Mouse (Mus musculus) midbrain, embryonic 15.5 days (tissue): Measurements from ENCODE around the gene Ptprf. TPM values are rescaled to one million over a fixed set of nuclear protein-coding genes. Genes with fewer than 3 reads are reported as not detected.

Experiments used
- ATAC-seq: fragments of 200-750 bp; cut with Nextera tagmentation; replicated peaks from 2 replicates; pipeline ENCODE4 v1.8.0; 2017; ENCODE audit warnings: moderate TSS enrichment
- H3K27ac ChIP-seq: fragments of 300-500 bp; sonication (generic); 2 replicates; pipeline ENCODE4 v1.5.1; 2015; ENCODE audit warnings: mild to moderate bottlenecking, inconsistent platforms
- H3K27me3 ChIP-seq: fragments of 300-500 bp; sonication (generic); replicated peaks from 2 replicates; pipeline ENCODE4 v1.6.1; 2015; ENCODE audit warnings: inconsistent platforms
- H3K36me3 ChIP-seq: fragments of 300-500 bp; sonication (generic); replicated peaks from 2 replicates; pipeline ENCODE4 v1.6.1; 2015; ENCODE audit warnings: inconsistent platforms
- H3K4me1 ChIP-seq: fragments of 300-500 bp; sonication (generic); 2 replicates; pipeline ENCODE4 v1.6.1; 2015; ENCODE audit warnings: inconsistent platforms
- H3K4me2 ChIP-seq: fragments of 300-500 bp; sonication (generic); 2 replicates; pipeline ENCODE4 v1.6.1; 2015; ENCODE audit warnings: inconsistent platforms, mild to moderate bottlenecking, moderate library complexity
- H3K4me3 ChIP-seq: fragments of 300-500 bp; sonication (generic); 2 replicates; pipeline ENCODE4 v1.5.1; 2015; ENCODE audit warnings: mild to moderate bottlenecking, inconsistent platforms
- H3K9ac ChIP-seq: fragments of 300-500 bp; sonication (generic); 2 replicates; pipeline ENCODE4 v1.6.1; 2015; ENCODE audit warnings: mild to moderate bottlenecking, inconsistent platforms
- H3K9me3 ChIP-seq: fragments of 300-500 bp; sonication (generic); 2 replicates; pipeline ENCODE4 v1.6.1; 2016; ENCODE audit warnings: inconsistent platforms
- WGBS: fragments of 180-500 bp; shearing (Covaris S2); methylation state at CpG from one replicate; pipeline ENCODE4 v1.1.7; 2015; ENCODE audit warnings: mixed read lengths; 5-methylcytosine and 5-hydroxymethylcytosine counted together
- polyA plus RNA-seq: library from polyadenylated mRNA; unstranded; fragments of >200 nt; fragmentation: Nextera tagmentation; extraction: Ambion mirVana; gene quantifications from 2 replicates; pipeline ENCODE4 v1.2.1, GENCODE M21; 2015

The Ptprf gene
- polyA plus RNA-seq, 1 experiment from 2014 or later = 94.2 TPM

DNA sequence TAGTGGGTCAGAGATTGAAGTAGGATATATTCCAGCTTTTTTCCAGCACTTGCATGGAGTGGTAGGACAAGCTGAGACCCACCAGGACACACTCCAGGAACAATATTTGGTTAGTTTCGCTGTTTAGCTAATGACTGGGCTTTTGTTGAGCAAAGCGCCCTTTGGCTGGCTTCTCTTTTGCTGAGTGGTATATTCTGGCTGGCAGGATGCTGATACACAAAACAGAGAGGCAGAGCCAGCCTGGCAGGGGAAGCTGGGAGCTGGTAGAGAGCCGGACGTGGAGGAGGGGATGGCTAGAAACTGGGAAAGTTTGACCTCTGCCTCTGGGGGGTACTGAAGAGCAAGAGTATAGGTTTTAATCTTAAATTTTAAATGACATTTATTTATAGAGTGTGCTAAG lies 13.8 kb upstream of the Ptprf start:
- H3K27ac ChIP-seq = no peak overlapping the region
- H3K4me2 ChIP-seq = no peak overlapping the region
- no peaks in the 10 kb centered on the region for H3K27me3 ChIP-seq
- no peaks in the 10 kb centered on the region for H3K36me3 ChIP-seq
- H3K9ac ChIP-seq = no peak overlapping the region
- H3K4me1 ChIP-seq = no peaks in the 10 kb centered on the region
- H3K9me3 ChIP-seq = no peaks in the 10 kb centered on the region
- H3K4me3 ChIP-seq = no peak overlapping the region
- 59% methylated on average over 4 of the region's 4 CpGs for WGBS
- ATAC-seq = no peak

DNA sequence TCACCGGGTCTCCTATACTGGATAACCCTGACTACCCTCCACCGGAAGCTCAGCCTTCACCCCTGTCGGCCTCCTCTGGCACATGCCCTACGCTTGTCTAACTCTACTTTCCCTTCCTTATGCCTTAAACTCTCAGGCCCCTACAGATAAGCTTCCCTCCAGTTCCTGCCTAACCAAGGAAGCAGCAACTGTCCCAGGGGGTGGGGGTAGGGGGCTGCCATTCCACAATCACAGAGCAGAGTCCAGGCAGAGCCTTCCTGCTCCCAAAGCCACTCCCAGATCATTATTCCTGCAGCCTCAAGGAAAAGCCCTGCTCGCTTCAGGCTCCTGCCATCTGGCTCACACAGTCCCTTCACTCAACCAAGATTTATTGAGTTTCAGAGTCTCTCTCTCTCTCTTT lies 6.6 kb upstream of the Ptprf start:
- no peaks in the 10 kb centered on the region for H3K36me3 ChIP-seq
- 11% methylated on average over 5 of the region's 5 CpGs for WGBS
- H3K9ac ChIP-seq = no peak overlapping the region
- ATAC-seq = no peak; the same call in 1 of the 2 replicates
- no peaks in the 10 kb centered on the region for H3K9me3 ChIP-seq
- H3K27ac ChIP-seq = no peak overlapping the region
- H3K4me1 ChIP-seq = peaks cover 10% of the 10 kb centered on the region
- no peak overlapping the region for H3K4me3 ChIP-seq
- H3K27me3 ChIP-seq = no peaks in the 10 kb centered on the region
- no peak overlapping the region for H3K4me2 ChIP-seq

DNA sequence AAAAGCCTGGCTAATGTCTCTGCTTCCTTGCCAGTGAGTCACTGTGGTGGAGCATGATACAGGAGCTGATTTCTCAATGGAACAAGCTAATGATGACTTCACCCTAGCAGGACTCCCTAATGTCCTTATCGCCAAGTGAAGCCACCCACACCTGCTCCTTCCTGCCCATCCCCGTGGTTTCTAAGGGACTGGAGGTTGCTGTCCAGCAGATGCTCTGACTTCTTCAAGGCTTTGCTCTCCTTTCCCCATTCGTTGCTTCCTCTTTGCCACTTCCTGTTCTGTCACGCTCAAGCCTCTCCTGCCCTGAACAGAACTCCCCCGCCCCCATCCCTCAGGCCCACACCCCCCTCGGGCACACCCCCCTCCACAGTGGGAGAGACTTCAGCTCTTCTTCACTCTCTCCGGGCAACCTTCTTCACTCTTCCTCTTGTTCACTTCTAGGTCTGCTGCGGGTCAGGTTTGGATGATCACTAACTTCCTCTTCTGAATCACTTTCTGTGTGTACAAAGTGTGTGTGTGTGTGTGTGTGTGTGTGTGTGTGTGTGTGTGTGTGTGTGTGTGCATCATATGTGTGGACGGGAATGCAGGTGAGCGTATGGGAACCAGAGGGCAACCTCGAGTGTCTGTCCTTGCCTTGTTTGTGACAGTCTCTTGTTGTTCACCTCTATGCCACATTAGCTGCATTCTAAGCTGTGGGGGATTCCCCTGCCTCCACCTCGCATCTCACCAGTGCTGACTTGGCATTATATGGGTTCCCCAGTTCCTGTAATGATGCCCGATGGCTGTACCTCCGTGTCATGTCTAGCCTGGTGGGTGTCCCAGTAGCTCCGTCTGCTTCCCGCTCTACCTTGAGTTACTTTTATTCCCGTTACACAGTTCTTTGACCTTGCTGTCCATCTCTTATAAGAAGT lies 4.7 kb upstream of the Ptprf start:
- no peak overlapping the region for H3K9ac ChIP-seq
- H3K27ac ChIP-seq = no peak overlapping the region
- 65% methylated on average over 17 of the region's 17 CpGs for WGBS
- H3K27me3 ChIP-seq = no peaks in the 10 kb centered on the region
- H3K4me1 ChIP-seq = peaks cover 17% of the 10 kb centered on the region
- H3K9me3 ChIP-seq = no peaks in the 10 kb centered on the region
- H3K36me3 ChIP-seq = no peaks in the 10 kb centered on the region
- no peak overlapping the region for H3K4me2 ChIP-seq
- no peak for ATAC-seq
- H3K4me3 ChIP-seq = no peak overlapping the region

DNA sequence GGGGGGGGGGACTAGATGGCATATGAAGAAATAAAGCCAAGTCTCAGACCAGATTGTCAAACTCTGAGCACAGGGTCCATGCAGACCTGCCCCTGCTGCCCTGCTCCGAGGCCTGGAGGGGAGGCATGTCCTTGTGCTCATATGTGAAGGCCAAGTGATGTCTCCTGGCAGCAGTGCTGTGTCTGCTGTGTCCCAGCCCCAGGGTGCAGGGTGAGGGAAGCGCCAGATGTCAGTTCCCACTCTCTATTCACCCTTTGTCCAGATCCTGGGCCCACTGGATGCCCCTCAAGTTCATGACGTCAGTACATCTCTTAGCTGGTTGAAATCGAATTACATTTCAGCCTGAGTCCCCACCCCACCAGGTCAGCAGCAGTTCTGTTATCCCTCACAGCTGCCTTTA lies 3.6 kb upstream of the Ptprf start:
- Histone ChIP-seq H3K36me3 (no peaks in the 10 kb centered on the region), H3K27ac (no peak overlapping the region), H3K27me3 (no peaks in the 10 kb centered on the region), H3K4me2 (no peak overlapping the region), H3K4me1 (peaks cover 19% of the 10 kb centered on the region), H3K9ac (no peak overlapping the region), H3K4me3 (no peak overlapping the region), H3K9me3 (no peaks in the 10 kb centered on the region)
- WGBS = 68% methylated on average over 4 of the region's 4 CpGs
- no peak for ATAC-seq

DNA sequence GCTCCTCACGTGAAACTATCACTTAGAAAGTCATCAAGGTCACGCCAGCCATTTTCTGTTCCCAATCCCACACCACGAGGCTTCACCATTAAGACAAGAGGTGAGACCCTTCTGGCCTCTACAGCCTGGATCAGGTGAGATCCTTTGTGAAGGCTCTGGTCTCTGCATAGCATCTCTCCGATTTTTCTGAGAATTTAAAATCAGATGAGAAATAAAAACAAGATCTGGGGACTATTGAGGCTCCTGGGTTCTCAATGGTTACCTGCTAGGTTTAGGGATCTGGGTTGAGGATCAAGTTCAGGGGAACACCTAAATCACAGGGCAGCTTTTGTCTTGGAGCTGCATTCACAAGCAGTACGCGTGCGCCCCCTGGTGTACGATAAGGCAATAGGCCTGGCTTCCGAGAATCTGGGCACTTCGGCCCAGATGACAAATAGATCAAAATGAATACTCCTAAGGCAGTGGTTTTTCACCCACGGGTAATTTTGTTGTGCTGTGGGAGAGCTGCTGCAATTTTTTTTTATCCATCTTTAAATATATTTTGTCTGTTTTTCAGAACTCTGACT lies 1.6 kb upstream of the Ptprf start:
- Histone ChIP-seq H3K4me1 (peaks cover 35% of the 10 kb centered on the region), H3K9ac (no peak overlapping the region)

DNA sequence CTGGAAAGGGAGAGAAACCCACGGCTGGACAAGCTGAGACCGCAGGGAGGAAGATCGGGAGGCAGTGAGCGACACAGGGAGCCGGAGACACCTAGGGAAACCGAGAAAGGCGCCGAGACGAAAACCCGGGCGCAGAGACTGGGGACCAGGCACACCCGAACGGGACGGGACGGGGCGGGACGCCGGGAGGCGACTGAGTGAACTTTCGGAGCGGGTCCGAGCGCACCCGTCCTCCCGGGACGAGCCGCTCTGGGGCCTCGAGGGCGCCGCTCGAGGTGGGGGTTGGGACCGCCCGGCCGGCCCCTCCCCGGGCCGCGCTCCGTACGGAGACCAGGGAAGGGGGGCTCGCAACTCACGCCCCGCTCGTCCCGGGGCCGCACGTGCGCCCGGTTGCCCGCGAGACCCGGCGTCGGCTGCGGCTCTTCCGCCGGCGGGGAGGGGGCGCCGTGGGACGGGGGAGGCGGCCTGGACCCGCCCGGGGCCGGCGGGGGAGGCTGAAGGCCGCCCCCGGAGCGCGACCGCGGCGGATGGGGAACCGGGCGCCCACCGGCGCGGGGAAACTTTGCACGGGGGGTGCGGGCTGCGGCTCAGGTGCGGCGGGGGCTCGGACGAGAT lies 682 bp downstream of the Ptprf start:
- peak overlapping the region; percentile 89 for H3K27ac ChIP-seq
- WGBS = 1% methylated on average over 67 of the region's 84 CpGs
- peak overlapping the region; percentile 86 for H3K4me3 ChIP-seq
- no peaks in the 10 kb centered on the region for H3K27me3 ChIP-seq
- ATAC-seq = peak; percentile 43; the same call in 1 of the 2 replicates
- H3K4me1 ChIP-seq = peaks cover 32% of the 10 kb centered on the region
- peak overlapping the region; percentile 85 for H3K4me2 ChIP-seq
- no peaks in the 10 kb centered on the region for H3K9me3 ChIP-seq
- no peaks in the 10 kb centered on the region for H3K36me3 ChIP-seq
- H3K9ac ChIP-seq = peak overlapping the region; percentile 87

More for the DNA sequence above, 1.6 kb upstream of the Ptprf start:
- no peaks in the 10 kb centered on the region for H3K36me3 ChIP-seq
- no peaks in the 10 kb centered on the region for H3K9me3 ChIP-seq
- no peak overlapping the region for H3K27ac ChIP-seq
- no peak overlapping the region for H3K4me3 ChIP-seq
- H3K4me2 ChIP-seq = no peak overlapping the region
- H3K27me3 ChIP-seq = no peaks in the 10 kb centered on the region
- WGBS = 10% methylated on average over 11 of the region's 11 CpGs
- no peak for ATAC-seq

DNA sequence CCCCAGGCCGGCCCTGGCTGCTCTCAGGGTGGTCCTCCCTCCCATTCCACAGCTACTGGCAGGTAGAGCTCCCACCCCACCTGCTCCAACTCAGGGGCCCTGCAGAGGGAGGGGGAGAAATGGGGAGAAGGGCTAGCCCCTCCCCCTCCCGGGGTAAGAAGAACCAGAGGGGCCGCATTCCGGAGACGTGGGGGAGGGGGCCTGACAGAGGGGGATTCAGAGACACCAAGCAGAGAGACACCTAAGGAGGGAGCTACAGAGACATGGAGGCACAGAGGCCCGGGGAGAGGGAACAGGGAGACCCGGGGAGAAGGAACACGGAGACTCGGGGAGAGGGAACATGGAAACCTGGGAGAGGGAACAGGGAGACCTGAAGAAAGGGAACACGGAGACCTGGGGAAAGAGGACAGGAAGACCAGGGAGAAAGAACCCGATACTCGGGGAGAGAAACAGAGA lies 1.2 kb downstream of the Ptprf start:
- H3K4me1 ChIP-seq = peaks cover 32% of the 10 kb centered on the region
- peak overlapping the region; percentile 85 for H3K4me2 ChIP-seq
- ATAC-seq = peak; percentile 12; the same call in 1 of the 2 replicates
- under 1% methylated on average over 12 of the region's 12 CpGs for WGBS
- H3K27me3 ChIP-seq = no peaks in the 10 kb centered on the region
- peak overlapping the region; percentile 87 for H3K9ac ChIP-seq
- no peaks in the 10 kb centered on the region for H3K36me3 ChIP-seq
- H3K27ac ChIP-seq = peak overlapping the region; percentile 89
- H3K9me3 ChIP-seq = no peaks in the 10 kb centered on the region
- H3K4me3 ChIP-seq = peak overlapping the region; percentile 86

DNA sequence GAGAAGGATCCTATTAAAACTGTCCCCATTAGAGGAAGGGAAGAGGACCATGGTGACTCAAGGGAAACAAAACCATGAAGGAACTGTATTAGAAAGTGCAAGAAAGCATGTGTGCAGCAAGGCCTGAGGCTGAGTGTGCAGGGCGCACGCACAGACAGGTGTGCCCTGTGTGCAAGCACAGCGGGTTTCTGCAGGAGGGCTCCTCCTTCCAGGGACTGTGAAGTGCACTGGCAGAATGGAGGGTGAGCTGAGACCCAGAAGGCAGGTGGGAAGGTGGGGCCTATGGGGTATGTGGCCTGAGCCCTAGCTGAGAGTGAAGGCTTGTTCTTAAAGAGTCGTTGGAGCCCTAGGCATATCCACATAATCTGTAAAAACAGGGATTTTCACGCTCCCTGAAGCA lies 1.9 kb downstream of the Ptprf start:
- H3K4me1 ChIP-seq = peaks cover 32% of the 10 kb centered on the region
- 0 out of 2 replicates have a peak, but pooled peaks have one; percentile 35 for ATAC-seq
- WGBS = 49% methylated on average over 5 of the region's 5 CpGs
- no peaks in the 10 kb centered on the region for H3K27me3 ChIP-seq
- peak overlapping the region; percentile 87 for H3K9ac ChIP-seq
- H3K27ac ChIP-seq = no peak overlapping the region
- 0 out of 2 replicates have a peak, but pooled peaks cover under 1% of the 10 kb centered on the region for H3K36me3 ChIP-seq
- peak overlapping the region; percentile 85 for H3K4me2 ChIP-seq
- H3K4me3 ChIP-seq = peak overlapping the region; percentile 86
- H3K9me3 ChIP-seq = no peaks in the 10 kb centered on the region

DNA sequence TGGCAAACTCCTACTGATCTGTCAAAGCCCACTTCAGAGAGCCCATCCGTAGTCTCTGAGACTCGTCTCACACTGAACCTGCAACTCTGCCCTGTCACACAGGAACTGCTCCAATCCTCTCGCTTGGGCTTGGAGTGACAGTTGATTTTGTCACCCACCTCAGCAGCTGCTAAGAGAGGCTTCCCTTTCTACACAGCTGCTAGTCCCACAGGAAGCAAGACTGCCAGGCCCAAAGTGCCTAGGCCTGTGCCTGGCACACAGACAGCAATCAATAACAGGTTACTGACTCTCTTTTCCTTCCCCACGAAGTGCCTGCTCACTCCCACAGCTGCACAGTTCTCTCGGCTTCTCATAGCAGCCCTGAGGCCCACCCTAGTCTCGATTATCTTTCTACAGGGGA lies 2.7 kb downstream of the Ptprf start:
- Histone ChIP-seq H3K4me3 (no peak overlapping the region), H3K27ac (no peak overlapping the region), H3K4me2 (0 out of 2 replicates have a peak overlapping the region, but pooled peaks have one; percentile 85), H3K9me3 (no peaks in the 10 kb centered on the region), H3K9ac (no peak overlapping the region), H3K36me3 (0 out of 2 replicates have a peak, but pooled peaks cover 5% of the 10 kb centered on the region), H3K4me1 (peaks cover 32% of the 10 kb centered on the region), H3K27me3 (no peaks in the 10 kb centered on the region)
- no peak for ATAC-seq
- WGBS = 72% methylated on average over 6 of the region's 6 CpGs

DNA sequence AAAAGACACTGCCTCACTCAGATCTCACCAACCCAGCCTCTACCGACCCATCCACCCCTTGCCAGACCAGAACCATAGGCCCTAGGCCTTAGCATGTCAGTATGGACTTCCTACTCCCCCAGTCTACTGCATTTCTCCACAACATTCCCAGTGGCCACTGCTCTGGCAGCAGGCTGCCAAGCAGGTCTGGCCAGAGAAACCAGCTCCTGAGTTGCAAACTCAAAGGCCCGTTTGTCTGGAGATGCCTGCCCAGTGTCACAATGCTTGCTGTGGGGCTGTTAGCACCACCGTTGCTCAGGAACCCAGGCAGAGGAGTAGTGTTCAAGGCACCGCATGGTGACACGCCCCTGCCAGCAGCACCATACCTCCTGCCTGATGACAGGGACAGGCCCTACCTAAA lies 5.0 kb downstream of the Ptprf start:
- Histone ChIP-seq H3K4me2 (no peak overlapping the region), H3K27me3 (no peaks in the 10 kb centered on the region), H3K4me1 (peaks cover 31% of the 10 kb centered on the region), H3K4me3 (no peak overlapping the region), H3K9ac (no peak overlapping the region), H3K36me3 (0 out of 2 replicates have a peak, but pooled peaks cover 5% of the 10 kb centered on the region), H3K27ac (no peak overlapping the region), H3K9me3 (no peaks in the 10 kb centered on the region)
- WGBS = 89% methylated on average over 5 of the region's 5 CpGs
- ATAC-seq = no peak

DNA sequence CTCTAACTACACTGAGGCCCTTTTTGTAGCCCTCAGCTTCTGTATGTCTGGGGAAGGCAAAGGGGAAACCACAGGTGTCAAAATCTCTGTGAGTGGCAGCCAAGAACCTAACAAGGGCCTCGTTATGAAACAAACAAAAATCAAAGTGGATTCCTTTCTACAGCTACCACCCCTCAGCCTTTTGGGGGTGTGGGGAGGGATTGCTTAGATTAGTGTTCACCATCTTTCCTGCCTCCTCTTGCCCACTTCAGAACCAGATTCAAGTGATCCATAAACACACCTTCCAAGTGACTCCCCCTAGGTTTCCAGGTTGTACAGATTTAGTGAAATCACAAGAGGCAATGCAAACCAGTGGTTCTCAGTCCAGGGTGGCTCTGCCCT lies 9.0 kb downstream of the Ptprf start:
- Histone ChIP-seq H3K9me3 (no peaks in the 10 kb centered on the region), H3K27ac (no peak overlapping the region), H3K4me1 (peaks cover 32% of the 10 kb centered on the region), H3K4me3 (no peak overlapping the region), H3K9ac (no peak overlapping the region), H3K36me3 (0 out of 2 replicates have a peak, but pooled peaks cover 5% of the 10 kb centered on the region), H3K27me3 (no peaks in the 10 kb centered on the region), H3K4me2 (no peak overlapping the region)
- ATAC-seq = no peak
- WGBS = 68% methylated on average over 1 of the region's 1 CpGs
